Mouse (Mus musculus) heart, adult 11 months (tissue): Measurements from ENCODE around the gene Miga2.
"Not testable (repeated sequence)": the region's sequence is repeated elsewhere in the genome, so short reads cannot be mapped to it uniquely, and the experiment has no call there.

ENCODE experiments used
- DNase-seq: peaks from one replicate; pipeline ENCODE4 v3.0.0; 2022

Miga2 gene

GRCm38 (mm10) chr2:30399191-30400171 lies 35.4 kb downstream of the Miga2 start:
- no peak for DNase-seq

GRCm38 (mm10) chr2:30401581-30401980 lies 37.5 kb downstream of the Miga2 start:
- no peak for DNase-seq

- peak; percentile 96 for DNase-seq
These were observed 38.4 kb downstream of the Miga2 start for GRCm38 (mm10) chr2:30402351-30402826.

GRCm38 (mm10) chr2:30402843-30403242 lies 38.8 kb downstream of the Miga2 start:
- no peak for DNase-seq

GRCm38 (mm10) chr2:30403870-30404269 lies 39.8 kb downstream of the Miga2 start:
- DNase-seq: no peak

DNA sequence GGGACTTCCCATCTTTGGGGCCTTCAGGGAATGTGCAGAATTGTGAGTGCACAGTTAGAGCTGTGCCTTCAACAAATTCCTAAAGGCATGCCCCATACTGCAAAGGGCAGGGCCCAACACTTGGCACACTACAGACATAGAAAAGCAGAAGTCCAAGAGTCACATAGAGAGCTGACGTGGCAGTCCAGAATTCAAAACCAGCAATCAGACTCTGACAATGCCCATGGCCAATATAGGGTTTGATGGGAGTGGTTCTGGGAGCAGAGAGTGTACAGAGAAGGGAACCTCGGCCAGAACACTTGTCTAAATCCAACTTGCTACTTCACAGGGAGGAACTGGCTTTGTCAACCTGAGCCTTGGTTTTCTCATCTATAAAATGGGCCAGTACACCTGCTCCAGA lies 43.2 kb downstream of the Miga2 start:
- DNase-seq: peak; percentile 95

GRCm38 (mm10) chr2:30407778-30408177 lies 43.7 kb downstream of the Miga2 start:
- peak; percentile 91 for DNase-seq

DNA sequence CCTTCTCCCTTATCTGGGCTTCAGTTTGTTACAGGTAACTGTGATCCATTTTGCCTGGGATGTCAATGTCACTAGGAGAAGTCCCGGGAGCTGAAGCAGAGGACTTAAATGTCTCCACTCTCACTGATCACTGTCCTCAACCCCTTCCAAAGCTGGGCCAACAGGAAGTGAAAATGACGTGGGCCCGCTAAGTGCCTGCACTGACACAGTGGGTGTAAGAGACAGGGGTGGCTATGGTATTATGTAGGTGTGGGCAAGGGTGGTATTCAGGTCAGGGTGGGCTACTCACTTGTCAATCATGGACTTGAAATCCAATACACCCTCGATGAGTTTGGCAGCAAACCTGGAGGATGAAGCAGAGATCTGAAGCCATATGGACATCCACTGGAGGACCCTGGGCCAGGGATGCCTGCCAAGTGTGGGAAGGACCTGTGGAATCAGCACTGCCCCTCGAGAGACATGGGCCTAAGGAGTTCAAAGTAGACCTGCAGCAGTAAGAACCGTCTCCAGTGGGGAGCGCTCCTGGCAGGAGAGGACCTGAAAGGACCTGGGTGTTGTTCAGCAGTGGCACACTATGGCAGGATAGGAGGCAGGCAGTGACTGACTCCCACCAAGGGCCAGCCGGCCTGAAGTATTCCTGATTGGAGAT lies 44.5 kb downstream of the Miga2 start:
- peak; percentile 94 for DNase-seq

DNA sequence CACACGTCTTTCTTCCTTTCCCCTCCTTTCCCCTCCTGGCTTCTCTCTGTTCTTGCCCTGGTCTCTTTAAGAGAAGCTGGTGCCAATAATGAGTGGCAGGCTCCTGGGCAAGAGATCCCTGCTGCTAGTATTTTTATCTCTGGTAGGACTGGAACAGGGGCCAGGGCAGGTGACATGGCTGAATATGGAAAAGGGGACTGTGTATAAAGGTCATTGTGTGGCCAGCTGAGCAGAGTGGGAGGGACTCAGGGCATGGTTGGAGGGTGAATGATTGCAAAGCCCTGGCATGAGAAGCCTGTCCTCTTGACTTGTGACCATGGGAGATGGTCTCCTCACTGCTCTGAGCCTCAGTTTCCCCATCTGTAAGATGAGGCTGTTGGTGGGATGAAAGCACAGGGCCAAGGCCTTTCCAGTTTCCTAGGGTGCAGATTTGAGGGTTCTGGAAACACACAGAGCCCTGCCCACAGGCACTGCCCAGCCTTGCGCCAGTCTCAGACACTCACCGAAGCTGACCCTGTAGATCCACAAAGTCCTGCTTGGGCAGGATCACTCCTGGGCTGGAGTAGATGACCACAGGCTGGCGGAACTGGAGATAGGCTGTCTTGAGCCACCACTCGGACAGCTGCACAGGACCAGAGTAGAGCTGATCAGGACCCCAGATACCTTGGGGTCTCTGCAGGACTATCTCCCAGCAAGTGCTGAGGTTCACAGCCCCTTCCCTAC lies 45.6 kb downstream of the Miga2 start:
- DNase-seq: peak; percentile 98

- peak; percentile 94 for DNase-seq
These were observed 49.3 kb downstream of the Miga2 start for GRCm38 (mm10) chr2:30413038-30413973.

- DNase-seq: peak; percentile 93
These were observed 50.1 kb downstream of the Miga2 start for GRCm38 (mm10) chr2:30414101-30414500.

DNA sequence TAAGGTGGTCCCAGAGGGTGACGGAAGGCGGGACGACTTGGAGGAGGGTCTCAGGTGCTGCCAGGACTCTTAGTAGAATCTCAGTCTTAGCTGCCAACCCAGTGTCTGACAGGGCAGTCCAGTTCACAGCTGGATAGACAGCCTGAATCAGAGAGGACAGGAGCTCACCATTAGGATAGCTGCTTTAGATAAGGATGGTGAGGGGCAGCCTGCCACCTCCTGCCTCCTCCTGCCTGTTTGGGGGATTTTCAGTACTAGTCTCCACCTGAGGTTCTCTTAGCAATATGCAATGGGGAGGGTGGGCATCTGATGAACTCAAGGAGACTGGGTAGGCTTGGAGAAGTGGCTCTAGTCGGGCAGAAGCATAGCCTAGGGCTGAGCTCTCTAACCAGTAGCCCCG lies 50.6 kb downstream of the Miga2 start:
- DNase-seq: no peak

DNA sequence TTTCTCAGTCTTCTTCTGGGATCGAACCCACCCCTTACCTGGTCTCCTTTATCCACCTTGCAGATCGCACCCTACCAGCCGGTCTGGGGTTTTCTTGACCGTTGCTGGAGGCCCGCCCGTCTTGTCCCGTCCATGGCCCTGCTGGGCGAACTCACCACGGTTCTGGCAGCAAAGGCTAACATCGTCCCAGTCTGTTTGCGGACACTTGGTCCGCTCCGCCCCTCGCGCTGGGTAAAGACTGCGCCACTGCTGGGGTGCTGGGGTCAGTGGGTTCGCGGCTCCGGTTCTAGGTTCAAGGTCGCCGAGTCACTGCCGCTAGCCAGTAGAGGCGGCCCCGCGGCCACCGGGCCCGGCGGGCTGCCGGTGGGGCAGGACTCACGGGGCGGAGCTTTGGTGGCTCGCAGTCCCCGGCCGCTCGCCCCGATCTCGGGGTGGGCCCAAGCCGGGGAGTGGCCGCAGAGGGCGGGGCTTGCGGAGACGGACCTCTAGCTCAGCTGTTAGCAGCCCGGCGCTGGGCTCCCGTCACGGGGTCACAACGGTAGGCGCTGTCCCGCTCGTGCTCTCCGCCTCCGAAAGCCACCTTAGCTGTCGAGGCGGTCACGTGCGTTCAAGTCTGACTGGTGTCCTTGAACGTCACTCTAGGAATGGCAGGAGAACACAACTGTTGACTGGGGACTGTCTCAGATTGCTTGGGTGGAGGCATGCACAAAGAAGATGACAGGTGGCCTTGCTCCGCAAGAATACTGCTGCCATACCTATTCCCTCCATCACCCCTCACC lies 51.3 kb downstream of the Miga2 start, which contains the start of gene Crat:
Gene Crat, minus strand, starts transcription at position 657 of the 779 bp plus-strand sequence.
- peak; percentile 100 for DNase-seq

DNA sequence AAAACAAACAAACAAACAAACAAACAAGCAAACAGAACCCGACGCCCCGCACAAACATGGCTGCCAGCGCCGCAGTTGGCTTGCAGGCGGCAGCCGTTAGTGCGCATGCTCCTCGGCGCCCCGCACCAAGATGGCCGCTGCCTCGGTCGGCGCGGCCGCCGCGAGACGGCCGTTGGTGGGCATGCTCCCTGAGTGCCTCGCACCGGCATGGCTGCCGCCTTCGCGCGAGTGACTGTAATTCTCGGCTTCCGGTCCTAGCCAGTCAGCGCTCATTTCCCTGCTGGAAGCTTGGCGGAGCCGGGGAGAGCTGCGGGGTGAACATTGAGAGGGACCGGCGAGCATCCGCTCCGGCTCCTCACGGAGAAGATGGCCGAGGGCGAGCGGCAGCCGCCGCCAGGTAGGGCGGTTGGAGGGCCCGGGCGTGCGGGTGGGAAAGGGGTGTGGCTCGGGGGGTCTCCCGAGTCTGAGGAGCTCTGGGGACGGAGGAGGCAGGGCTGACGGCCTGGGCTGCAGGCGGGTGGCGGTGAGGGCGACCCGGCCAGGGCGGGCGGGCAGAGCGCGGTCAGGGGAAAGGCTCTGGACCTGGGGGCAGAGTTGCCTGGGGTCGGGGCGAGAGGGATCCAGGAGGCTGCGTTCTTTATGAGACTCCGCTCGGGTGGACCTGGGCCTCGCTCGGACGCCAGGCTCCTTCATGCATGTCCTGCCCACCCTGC lies 52.1 kb downstream of the Miga2 start, which contains the start of gene Ptpa:
Gene Ptpa, plus strand, starts transcription at position 104 of the 713 bp plus-strand sequence.
- peak; percentile 99 for DNase-seq

GRCm38 (mm10) chr2:30416649-30416965 lies 52.6 kb downstream of the Miga2 start:
- DNase-seq: no peak

DNA sequence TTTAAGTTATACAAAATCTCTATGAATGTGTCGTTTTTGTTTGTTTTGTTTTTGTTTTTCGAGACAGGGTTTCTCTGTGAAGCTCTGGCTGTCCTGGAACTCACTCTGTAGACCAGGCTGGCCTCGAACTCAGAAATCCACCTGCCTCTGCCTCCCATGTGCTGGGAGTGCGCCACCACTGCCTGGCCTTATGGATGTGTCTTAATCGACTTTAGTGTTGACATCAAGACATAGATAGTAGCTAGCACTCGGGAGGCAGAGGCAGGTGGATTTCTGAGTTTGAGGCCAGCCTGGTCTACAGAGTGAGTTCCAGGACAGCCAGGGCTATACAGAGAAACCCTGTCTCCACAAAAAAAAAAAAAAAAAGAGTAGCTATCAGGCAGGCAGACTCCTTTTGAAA lies 53.1 kb downstream of the Miga2 start:
- not testable (repeated sequence) for DNase-seq

GRCm38 (mm10) chr2:30417595-30418165 lies 53.6 kb downstream of the Miga2 start:
- DNase-seq: no peak

GRCm38 (mm10) chr2:30418259-30418658 lies 54.2 kb downstream of the Miga2 start:
- DNase-seq: peak; percentile 92

GRCm38 (mm10) chr2:30419112-30419511 lies 55.1 kb downstream of the Miga2 start:
- no peak for DNase-seq

DNA sequence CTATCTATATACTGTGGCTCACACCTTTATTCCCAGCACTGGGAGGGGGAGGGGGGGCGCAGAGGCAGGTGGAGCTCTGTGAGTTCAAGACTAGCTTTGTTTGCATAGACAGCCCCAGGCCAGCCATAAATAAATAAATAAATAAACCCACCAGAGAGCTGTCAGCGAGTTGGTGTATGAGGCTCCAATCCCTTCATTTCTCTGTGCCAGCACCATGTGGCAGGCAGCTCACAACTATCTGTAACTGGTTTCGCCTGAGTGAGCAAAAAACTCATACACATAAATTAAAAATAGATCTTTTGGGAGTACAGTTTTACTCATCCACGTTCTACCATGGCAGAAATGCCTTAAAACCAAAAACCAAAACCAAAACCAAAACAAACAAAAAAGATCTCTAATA lies 57.4 kb downstream of the Miga2 start:
- no peak for DNase-seq
